Mouse (Mus musculus): ENCODE data around the gene Nt5dc3.

DNA sequence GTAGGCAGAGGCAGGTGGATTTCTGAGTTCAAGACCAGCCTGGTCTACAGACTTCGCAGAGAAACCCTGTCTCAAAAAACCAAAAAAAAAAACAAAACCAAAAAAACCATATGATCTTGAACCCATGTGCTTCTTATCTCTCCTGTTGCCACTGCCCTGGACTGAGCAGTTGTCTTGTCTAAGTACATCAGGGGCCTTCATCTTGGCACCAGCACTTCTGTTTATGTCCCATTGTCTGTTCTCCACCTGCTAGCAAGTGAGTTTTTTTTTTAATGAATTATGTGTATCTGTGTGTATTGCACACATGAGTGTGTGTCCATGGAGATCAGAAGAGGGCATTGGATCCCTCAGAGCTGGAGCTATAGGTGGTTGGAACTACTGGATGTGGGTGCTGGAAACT, 28.6 kb downstream of the Nt5dc3 start:
- TF ChIP-seq POLR2A (IDR thresholded peaks at IDR 0.05; ENCODE audit: borderline replicate concordance, control insufficient read depth, low read depth, low read length) (no peak), CTCF (IDR thresholded peaks at IDR 0.05; ENCODE audit: control insufficient read depth, insufficient read depth, low read length) (no peak)
